Mouse (Mus musculus) kidney, embryonic 16.5 days (tissue): ENCODE data around the gene 2310022B05Rik. TPM values are rescaled to one million over a fixed set of nuclear protein-coding genes. Genes with fewer than 3 reads are reported as not detected.
A peak's percentile ranks its signal among the peaks of the same experiment; 100 is the strongest.

Experiments
- ATAC-seq: fragments of 200-750 bp; cut with Nextera tagmentation; 2 replicates; pipeline ENCODE4 v1.8.0; 2017; ENCODE audit warnings: moderate TSS enrichment; ENCODE audit not compliant: low FRiP score, low TSS enrichment
- H3K27ac ChIP-seq: fragments of 300-500 bp; sonication (generic); 2 replicates; pipeline ENCODE4 v1.5.1; 2014; ENCODE audit warnings: low read length
- H3K27me3 ChIP-seq: fragments of 300-500 bp; sonication (generic); 2 replicates; pipeline ENCODE4 v1.6.1; 2014; ENCODE audit warnings: low read length, control low read depth, mixed read lengths; ENCODE audit not compliant: insufficient read depth
- H3K36me3 ChIP-seq: fragments of 300-500 bp; sonication (generic); 2 replicates; pipeline ENCODE4 v1.6.1; 2014; ENCODE audit warnings: low read length, control low read depth, mixed read lengths; ENCODE audit not compliant: insufficient read depth
- H3K4me1 ChIP-seq: fragments of 300-500 bp; sonication (generic); 2 replicates; pipeline ENCODE4 v1.6.1; 2014; ENCODE audit warnings: low read length, control low read depth, mixed read lengths; ENCODE audit not compliant: insufficient read depth
- H3K4me2 ChIP-seq: fragments of 300-500 bp; sonication (generic); replicated peaks from 2 replicates; pipeline ENCODE4 v1.6.1; 2014; ENCODE audit warnings: low read depth, low read length
- H3K4me3 ChIP-seq: fragments of 300-500 bp; sonication (generic); 2 replicates; pipeline ENCODE4 v1.5.1; 2014; ENCODE audit warnings: mild to moderate bottlenecking, low read length
- H3K9ac ChIP-seq: fragments of 300-500 bp; sonication (generic); replicated peaks from 2 replicates; pipeline ENCODE4 v1.6.1; 2014; ENCODE audit warnings: low read length
- H3K9me3 ChIP-seq: fragments of 300-500 bp; sonication (generic); 2 replicates; pipeline ENCODE4 v1.6.1; 2016; ENCODE audit warnings: low read length, control low read depth
- WGBS: fragments of 180-500 bp; shearing (Covaris S2); extraction: QIAGEN DNeasy Blood & Tissue Kit; methylation state at CpG from one replicate; pipeline ENCODE4 v1.1.7; 2014; 5-methylcytosine and 5-hydroxymethylcytosine counted together
- polyA plus RNA-seq: library from polyadenylated mRNA; unstranded; fragments of >200 nt; fragmentation: Nextera tagmentation; extraction: Ambion mirVana; gene quantifications from 2 replicates; pipeline ENCODE4 v1.2.1, GENCODE M21; 2015

The 2310022B05Rik gene
- polyA plus RNA-seq, 1 experiment from 2014 or later, result 28.0 TPM

GRCm38 (mm10) chr8:124682218-124682617, 19.0 kb upstream of the 2310022B05Rik start:
- 88% methylated on average over 10 of the region's 10 CpGs for WGBS
- Histone ChIP-seq H3K36me3 (peaks cover 31% of the 10 kb centered on the region), H3K27ac (no peak overlapping the region)

GRCm38 (mm10) chr8:124681792-124682157, 18.6 kb upstream of the 2310022B05Rik start:
- Histone ChIP-seq H3K4me1 (no peaks in the 10 kb centered on the region), H3K36me3 (peaks cover 31% of the 10 kb centered on the region), H3K9ac (no peak overlapping the region), H3K9me3 (no peaks in the 10 kb centered on the region), H3K4me2 (no peak overlapping the region), H3K4me3 (no peak overlapping the region), H3K27ac (no peak overlapping the region), H3K27me3 (no peaks in the 10 kb centered on the region)
- no peak for ATAC-seq
- WGBS, result 81% methylated on average over 10 of the region's 10 CpGs

More at GRCm38 (mm10) chr8:124682218-124682617, 19.0 kb upstream of the 2310022B05Rik start:
- Histone ChIP-seq H3K27me3 (no peaks in the 10 kb centered on the region), H3K9me3 (no peaks in the 10 kb centered on the region), H3K4me1 (no peaks in the 10 kb centered on the region), H3K4me2 (no peak overlapping the region), H3K4me3 (no peak overlapping the region), H3K9ac (no peak overlapping the region)
- no peak for ATAC-seq

- no peak overlapping the region for H3K27ac ChIP-seq
- no peak overlapping the region for H3K4me2 ChIP-seq
- H3K27me3 ChIP-seq, result no peaks in the 10 kb centered on the region
- WGBS, result 88% methylated on average over 10 of the region's 10 CpGs
- no peaks in the 10 kb centered on the region for H3K4me1 ChIP-seq
- no peaks in the 10 kb centered on the region for H3K9me3 ChIP-seq
- ATAC-seq, result no peak
- H3K9ac ChIP-seq, result no peak overlapping the region
- no peak overlapping the region for H3K4me3 ChIP-seq
- H3K36me3 ChIP-seq, result peaks cover 31% of the 10 kb centered on the region
These were observed 18.1 kb upstream of the 2310022B05Rik start for GRCm38 (mm10) chr8:124681077-124681791.

- peaks cover 24% of the 10 kb centered on the region; the same call in 1 of the 2 replicates for H3K36me3 ChIP-seq
- no peak overlapping the region for H3K4me3 ChIP-seq
- no peaks in the 10 kb centered on the region for H3K27me3 ChIP-seq
- no peak for ATAC-seq
- H3K4me2 ChIP-seq, result no peak overlapping the region
- H3K27ac ChIP-seq, result no peak overlapping the region
- H3K4me1 ChIP-seq, result no peaks in the 10 kb centered on the region
- WGBS, result 84% methylated on average over 13 of the region's 13 CpGs
- H3K9me3 ChIP-seq, result no peaks in the 10 kb centered on the region
- no peak overlapping the region for H3K9ac ChIP-seq
These were observed 15.1 kb upstream of the 2310022B05Rik start for GRCm38 (mm10) chr8:124678246-124678645.

GRCm38 (mm10) chr8:124677486-124677885, 14.3 kb upstream of the 2310022B05Rik start:
- Histone ChIP-seq H3K27me3 (no peaks in the 10 kb centered on the region), H3K4me3 (no peak overlapping the region), H3K27ac (no peak overlapping the region), H3K36me3 (peaks cover 24% of the 10 kb centered on the region; the same call in 1 of the 2 replicates), H3K9me3 (no peaks in the 10 kb centered on the region), H3K4me1 (no peaks in the 10 kb centered on the region), H3K4me2 (no peak overlapping the region), H3K9ac (0 out of 2 replicates have a peak overlapping the region, but pooled peaks have one; percentile 31)
- WGBS, result 46% methylated on average over 12 of the region's 12 CpGs
- peak; percentile 89 for ATAC-seq

- 92% methylated on average over 7 of the region's 7 CpGs for WGBS
These were observed 13.9 kb upstream of the 2310022B05Rik start for GRCm38 (mm10) chr8:124677078-124677477.

GRCm38 (mm10) chr8:124676661-124677060, 13.5 kb upstream of the 2310022B05Rik start:
- H3K4me1 ChIP-seq, result no peaks in the 10 kb centered on the region
- H3K36me3 ChIP-seq, result peaks cover 19% of the 10 kb centered on the region; the same call in 1 of the 2 replicates
- H3K27me3 ChIP-seq, result no peaks in the 10 kb centered on the region
- no peak overlapping the region for H3K27ac ChIP-seq
- H3K9me3 ChIP-seq, result no peaks in the 10 kb centered on the region
- H3K4me3 ChIP-seq, result no peak overlapping the region
- H3K9ac ChIP-seq, result no peak overlapping the region
- 95% methylated on average over 4 of the region's 4 CpGs for WGBS
- H3K4me2 ChIP-seq, result no peak overlapping the region
- ATAC-seq, result no peak

More at GRCm38 (mm10) chr8:124677078-124677477, 13.9 kb upstream of the 2310022B05Rik start:
- Histone ChIP-seq H3K4me2 (no peak overlapping the region), H3K27me3 (no peaks in the 10 kb centered on the region), H3K36me3 (peaks cover 22% of the 10 kb centered on the region; the same call in 1 of the 2 replicates), H3K27ac (no peak overlapping the region), H3K9ac (0 out of 2 replicates have a peak overlapping the region, but pooled peaks have one; percentile 31), H3K4me3 (no peak overlapping the region), H3K4me1 (no peaks in the 10 kb centered on the region), H3K9me3 (no peaks in the 10 kb centered on the region)
- no peak for ATAC-seq

GRCm38 (mm10) chr8:124672345-124672744, 9.2 kb upstream of the 2310022B05Rik start:
- no peak overlapping the region for H3K4me2 ChIP-seq
- H3K36me3 ChIP-seq, result peaks cover 13% of the 10 kb centered on the region
- H3K4me1 ChIP-seq, result no peaks in the 10 kb centered on the region
- no peaks in the 10 kb centered on the region for H3K27me3 ChIP-seq
- H3K27ac ChIP-seq, result no peak overlapping the region
- no peak overlapping the region for H3K9ac ChIP-seq
- H3K9me3 ChIP-seq, result no peaks in the 10 kb centered on the region
- WGBS, result 85% methylated on average over 2 of the region's 2 CpGs
- no peak for ATAC-seq
- no peak overlapping the region for H3K4me3 ChIP-seq

GRCm38 (mm10) chr8:124668798-124669197, 5.6 kb upstream of the 2310022B05Rik start:
- no peak overlapping the region for H3K9ac ChIP-seq
- ATAC-seq, result no peak; the same call in 1 of the 2 replicates
- H3K4me2 ChIP-seq, result no peak overlapping the region
- no peak overlapping the region for H3K27ac ChIP-seq
- H3K4me1 ChIP-seq, result no peaks in the 10 kb centered on the region
- WGBS, result 75% methylated on average over 3 of the region's 3 CpGs
- no peaks in the 10 kb centered on the region for H3K9me3 ChIP-seq
- no peak overlapping the region for H3K4me3 ChIP-seq
- H3K36me3 ChIP-seq, result peaks cover 7% of the 10 kb centered on the region
- no peaks in the 10 kb centered on the region for H3K27me3 ChIP-seq

GRCm38 (mm10) chr8:124664414-124664813, 1.2 kb upstream of the 2310022B05Rik start:
- WGBS, result 69% methylated on average over 3 of the region's 3 CpGs
- Histone ChIP-seq H3K9me3 (no peaks in the 10 kb centered on the region), H3K9ac (no peak overlapping the region), H3K36me3 (no peaks in the 10 kb centered on the region), H3K27me3 (no peaks in the 10 kb centered on the region), H3K4me2 (no peak overlapping the region), H3K4me3 (no peak overlapping the region), H3K27ac (no peak overlapping the region), H3K4me1 (peaks cover 33% of the 10 kb centered on the region)
- ATAC-seq, result no peak
